Mouse (Mus musculus) liver (tissue): ENCODE data around the gene Batf2.

ENCODE experiments used
- DNase-seq: peaks from one replicate; pipeline ENCODE4 v3.0.0-alpha.2; 2020; ENCODE audit warnings: mixed read lengths

The Batf2 gene

DNA sequence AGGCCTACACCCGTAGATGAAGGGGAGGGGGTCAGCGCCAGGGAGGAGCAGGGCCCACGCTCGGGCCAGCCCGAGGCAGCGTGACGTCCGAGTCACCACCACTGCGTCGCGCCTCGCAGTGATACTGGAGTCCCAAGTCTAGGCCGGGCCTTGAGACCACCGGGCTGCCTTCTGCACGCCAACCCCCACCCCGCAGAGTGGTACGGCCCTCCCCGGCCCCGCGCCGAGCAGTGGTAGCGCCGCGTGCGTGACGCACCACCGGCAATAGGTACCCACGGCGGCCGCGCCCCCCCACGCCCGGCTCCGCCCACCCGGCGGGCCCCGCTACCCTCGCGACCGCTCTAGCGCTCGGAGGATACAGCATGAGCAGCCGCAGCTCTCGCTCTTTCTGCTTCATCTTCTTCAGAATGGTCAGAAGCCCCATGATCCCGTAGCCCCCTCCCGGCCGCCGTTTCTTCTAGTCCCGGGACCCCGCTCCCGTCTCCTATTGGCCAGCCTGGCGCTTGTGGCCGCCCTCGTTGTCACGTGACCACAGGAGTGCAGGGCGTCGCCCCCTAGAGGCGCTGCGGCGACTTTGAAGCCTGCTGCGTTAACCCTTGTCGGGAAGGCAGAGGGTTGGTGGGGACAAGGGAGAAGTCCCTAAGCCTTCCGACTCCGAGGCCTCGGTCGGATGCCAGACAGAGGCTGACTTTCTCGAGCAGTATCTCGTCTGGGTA lies at the start of gene Batf2:
TSS of gene Batf2 (plus strand) at position 306 of the 716 bp plus-strand sequence.
- peak; percentile 96 for DNase-seq

GRCm38 (mm10) chr19:6094119-6094518 lies 46.7 kb upstream of the Batf2 start, which contains the start of gene AC131692.1:
AC131692.1 (plus strand) TSS chr19:6094419.
- no peak for DNase-seq

DNA sequence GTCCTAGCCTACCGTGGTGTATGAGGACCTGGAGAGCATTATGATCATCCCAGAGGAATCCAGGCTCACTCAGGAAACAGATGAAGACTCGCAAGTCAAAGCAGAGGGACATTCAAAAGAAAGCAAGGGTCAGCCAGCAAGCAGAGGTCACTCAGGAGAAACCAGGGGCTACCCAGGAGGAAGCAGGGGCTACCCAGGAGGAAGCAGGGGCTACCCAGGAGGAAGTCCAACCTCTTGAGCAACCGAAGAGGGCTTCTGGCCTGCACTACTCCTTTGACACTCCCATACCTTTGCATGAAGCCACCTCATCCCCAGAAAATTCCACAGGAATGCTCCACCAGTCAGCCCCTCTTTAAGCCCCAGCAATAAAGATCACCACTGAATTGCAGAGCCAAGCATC lies 42.9 kb upstream of the Batf2 start:
- DNase-seq: no peak

DNA sequence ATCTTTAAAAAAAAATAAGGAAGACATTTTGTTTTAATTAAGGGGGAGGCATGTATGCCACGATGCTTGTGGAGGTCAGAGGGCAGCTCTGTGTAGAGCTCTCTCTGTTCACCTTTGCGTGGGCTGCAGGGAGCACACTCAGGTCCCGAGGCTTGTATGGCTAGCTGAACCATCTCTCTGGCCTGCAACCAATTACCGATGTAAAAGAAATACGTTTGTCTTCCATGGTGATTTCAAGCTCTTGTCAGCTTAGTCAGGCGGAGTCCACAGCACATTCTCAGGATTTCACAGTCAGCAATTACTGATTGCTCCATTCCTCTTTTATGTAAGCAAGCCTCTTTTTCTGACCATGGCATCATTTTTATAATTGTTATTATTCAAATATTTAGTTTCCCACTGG lies 39.6 kb upstream of the Batf2 start:
- DNase-seq: no peak

DNA sequence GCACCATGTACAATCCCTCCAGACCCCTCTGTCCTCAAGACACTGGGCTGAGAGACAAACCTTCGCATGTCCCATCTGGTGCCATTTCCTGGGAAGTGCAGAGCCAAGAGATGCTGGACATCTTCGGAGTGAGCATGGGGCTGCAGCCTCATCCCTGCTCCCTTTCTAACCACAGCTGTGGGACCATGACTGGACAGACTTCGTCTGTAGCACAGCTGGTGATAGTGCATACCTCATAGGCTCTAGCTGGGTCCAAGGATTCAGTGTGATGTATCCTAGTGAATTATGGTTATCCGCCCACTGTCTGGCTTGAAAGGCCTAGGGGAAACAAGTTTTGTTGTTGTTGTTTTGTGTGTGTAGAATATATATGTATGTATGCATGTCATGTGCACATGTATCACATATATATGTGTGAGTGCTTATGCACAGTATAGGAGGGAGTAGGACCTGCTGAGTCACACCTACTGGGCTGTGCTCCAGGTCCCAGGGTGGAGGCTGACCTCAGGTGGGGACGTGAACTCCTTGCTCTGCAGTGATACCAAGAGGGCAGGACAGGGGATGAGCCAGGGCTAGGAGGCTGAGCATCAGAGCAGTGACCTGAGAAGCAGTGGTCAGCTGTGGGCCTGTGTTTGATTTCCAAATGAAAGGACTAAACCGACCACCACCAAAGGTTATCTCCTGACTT lies 38.5 kb upstream of the Batf2 start:
- peak; percentile 63 for DNase-seq

GRCm38 (mm10) chr19:6104476-6104875 lies 36.3 kb upstream of the Batf2 start:
- no peak for DNase-seq

GRCm38 (mm10) chr19:6105586-6105985 lies 35.2 kb upstream of the Batf2 start, which contains the start of gene Naaladl1:
Naaladl1 (plus strand) TSS chr19:6105782.
- DNase-seq: no peak

GRCm38 (mm10) chr19:6113116-6113515 lies 27.7 kb upstream of the Batf2 start:
- no peak for DNase-seq

GRCm38 (mm10) chr19:6116113-6116850 lies 24.5 kb upstream of the Batf2 start:
- DNase-seq: no peak

GRCm38 (mm10) chr19:6117346-6117985 lies 23.3 kb upstream of the Batf2 start:
- no peak for DNase-seq

DNA sequence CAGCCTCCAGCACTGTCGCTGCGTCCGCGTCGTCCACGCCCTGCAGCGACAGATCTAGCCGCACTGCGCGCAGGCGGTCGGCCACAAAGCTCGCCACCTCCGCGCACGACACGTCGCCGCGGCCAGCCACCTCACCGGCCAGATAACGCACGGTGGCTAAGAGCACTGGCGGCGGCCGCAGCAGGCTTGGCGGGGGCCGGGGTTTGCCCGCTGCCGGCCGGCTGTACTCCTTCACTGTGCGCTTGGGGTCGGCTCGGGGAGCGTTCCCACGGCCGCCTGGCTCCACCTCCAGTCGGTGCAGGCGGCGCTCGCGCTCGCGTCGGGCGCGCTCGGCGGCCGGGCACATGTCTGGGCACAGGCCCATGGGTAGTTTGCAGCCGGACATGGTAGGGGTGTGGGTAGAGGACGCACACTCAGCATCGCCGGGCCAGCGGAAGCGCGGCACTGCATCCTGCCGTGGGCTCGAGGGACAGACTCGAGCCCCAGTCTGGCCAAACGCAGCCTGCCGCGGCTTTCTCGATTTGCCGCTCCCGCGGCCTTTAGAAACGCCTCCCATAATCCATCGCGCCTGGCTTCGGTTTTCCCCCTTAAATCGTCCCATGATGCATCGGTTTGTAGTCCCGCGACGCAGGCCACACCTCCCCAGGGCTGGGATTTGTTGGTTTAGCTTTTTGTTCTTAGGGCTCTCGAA lies 22.7 kb upstream of the Batf2 start, which contains the start of gene Sac3d1:
TSS of gene Sac3d1 (minus strand) at position 665 of the 691 bp plus-strand sequence.
- peak; percentile 90 for DNase-seq

DNA sequence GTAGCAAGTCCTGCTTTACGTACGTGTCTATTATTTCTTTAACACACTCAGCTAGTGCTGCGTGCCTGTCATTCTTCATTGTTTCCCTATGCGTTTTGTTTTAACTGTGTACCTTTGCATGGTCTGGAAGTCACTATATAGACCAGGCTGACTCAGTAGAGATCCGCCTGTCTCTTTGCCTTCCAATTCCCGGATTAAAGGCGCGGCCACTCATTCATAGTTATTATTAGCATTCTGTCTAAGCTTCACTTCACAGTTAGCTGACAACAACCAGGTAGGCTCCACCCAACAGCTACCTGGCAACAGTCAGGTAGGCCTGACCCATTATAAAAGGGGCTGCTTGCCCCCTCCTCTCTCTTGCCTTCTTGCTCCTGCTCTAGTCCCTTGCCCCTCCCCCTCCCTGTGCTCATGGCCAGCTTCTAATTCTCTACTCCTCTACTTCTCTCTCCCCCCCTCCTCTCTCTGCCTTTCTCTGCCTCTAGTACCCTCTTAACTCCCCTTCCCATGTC lies 22.1 kb upstream of the Batf2 start:
- no peak for DNase-seq

- DNase-seq: peak; percentile 47
Observed at GRCm38 (mm10) chr19:6121761-6122160, 19.0 kb upstream of the Batf2 start.

DNA sequence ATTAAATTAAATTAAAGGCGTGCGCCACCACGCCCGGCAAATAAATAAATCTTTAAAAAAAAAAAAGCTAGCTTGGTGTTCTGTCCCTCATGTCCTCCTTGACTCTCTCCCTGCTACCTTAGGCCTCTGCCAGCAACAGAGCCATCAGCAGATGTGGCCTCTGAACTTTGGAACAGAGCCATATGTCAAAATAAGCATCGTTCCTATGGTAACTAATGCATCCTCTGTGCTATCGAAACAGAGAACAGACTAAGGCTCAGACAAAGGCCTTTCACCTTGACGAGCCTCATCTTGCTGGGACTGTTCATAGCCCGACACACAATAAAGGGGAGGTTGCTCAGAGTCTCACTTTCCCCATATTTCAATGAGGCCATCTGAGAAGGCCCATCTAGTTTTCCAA lies 17.5 kb upstream of the Batf2 start:
- DNase-seq: no peak

DNA sequence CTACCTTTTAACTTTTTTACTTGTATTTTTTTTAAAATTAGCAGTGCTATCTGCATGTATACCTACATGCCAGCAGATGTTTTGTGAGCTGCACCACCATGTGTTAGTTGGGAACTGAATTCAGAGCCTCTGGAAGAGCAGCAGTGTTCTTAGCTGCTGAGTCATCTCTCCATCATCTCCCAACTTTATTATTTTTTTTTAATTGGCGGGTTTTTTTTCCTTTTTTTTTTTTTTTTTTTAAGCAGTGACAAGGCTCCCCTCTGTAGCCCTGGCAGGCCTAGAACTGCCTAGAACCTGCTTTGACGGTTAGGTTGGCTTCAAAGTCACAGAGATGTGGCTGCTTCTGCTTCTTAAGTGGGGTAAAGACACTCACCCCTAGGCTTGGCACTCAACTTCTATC lies 15.9 kb upstream of the Batf2 start:
- no peak for DNase-seq

- DNase-seq: peak; percentile 74
Observed at GRCm38 (mm10) chr19:6126289-6126688, 14.5 kb upstream of the Batf2 start.

GRCm38 (mm10) chr19:6126789-6127580 lies 13.8 kb upstream of the Batf2 start:
- DNase-seq: no peak

DNA sequence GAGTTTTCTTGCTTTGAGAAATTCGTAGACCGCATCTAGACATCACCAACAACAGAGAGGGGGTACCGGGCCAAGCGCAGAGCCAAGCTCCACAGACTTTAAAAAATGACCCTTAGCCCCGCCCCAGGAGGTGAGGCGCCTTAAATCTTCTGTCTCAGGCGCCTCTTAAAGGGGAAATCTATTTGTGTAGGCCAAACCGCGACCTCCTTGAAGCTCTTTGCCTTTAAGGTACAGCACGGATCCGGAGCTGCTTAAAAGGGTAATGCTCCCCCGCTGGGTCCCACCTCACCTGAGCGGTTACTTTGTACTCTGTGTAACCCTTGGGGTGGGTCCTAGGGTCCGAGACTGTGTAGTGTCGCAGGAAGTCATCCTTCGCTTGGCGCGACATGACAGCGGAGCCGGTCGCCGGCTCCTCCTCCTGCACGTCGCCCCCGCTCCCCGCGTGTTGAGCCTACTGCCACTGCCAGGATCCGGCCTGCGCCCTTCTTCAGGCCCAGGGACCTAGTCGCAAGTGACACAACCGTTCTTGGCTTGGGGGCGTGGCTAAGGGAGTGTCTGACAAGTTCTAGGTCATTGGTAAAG lies 12.9 kb upstream of the Batf2 start, which contains the start of gene Snx15:
TSS of gene Snx15 (minus strand) at position 545 of the 582 bp plus-strand sequence.
- peak; percentile 99 for DNase-seq

GRCm38 (mm10) chr19:6130414-6131128 lies 10.2 kb upstream of the Batf2 start:
- peak; percentile 59 for DNase-seq
